Mouse (Mus musculus) hindlimb bud, embryonic 11.5 days (tissue): ENCODE measurements around the gene Nf2.
"Not testable (repeated sequence)": the region's sequence is repeated elsewhere in the genome, so short reads cannot be mapped to it uniquely, and the experiment has no call there.

Source experiments
- DNase-seq: peaks from one replicate; pipeline ENCODE4 v3.0.0-alpha.2; 2012; ENCODE audit warnings: low read depth, low spot score; ENCODE audit errors: extremely low spot score

Nf2 gene

DNA sequence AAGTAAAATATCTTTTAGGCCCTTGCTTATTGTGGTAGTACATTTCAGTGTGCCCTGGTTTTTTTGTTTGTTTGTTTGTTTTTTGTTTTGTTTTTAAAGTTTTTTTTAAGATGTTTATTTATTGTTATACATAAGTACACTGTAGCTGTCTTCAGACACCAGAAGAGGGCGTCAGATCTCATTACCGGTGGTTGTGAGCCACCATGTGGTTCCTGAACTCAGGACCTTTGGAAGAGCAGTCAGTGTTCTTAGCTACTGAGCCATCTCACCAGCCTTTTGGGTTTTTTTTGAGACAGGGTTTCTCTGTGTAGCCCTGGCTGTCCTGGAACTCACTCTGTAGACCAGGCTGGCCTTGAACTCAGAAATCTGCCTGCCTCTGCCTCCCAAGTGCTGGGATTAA lies 46.9 kb downstream of the Nf2 start:
- not testable (repeated sequence) for DNase-seq

DNA sequence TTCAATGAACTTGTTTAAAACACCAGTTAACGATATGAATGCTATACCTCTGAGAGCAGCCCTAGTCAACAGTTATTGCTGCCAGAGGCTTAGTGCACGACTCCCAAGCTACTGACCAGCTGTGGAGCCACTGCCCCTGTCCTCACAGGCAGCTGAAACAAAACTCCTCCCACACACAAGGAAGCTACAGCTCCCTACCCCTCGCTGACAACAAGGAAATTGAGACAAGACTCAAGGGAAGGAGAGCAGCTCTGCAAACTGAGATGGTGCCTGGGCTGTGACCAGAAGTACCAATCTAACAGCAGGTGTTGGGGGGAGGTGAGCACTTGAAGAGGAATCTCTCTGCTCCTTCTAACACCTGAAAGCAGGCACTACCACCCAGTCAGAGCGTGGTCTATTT lies 48.7 kb downstream of the Nf2 start:
- DNase-seq = no peak

DNA sequence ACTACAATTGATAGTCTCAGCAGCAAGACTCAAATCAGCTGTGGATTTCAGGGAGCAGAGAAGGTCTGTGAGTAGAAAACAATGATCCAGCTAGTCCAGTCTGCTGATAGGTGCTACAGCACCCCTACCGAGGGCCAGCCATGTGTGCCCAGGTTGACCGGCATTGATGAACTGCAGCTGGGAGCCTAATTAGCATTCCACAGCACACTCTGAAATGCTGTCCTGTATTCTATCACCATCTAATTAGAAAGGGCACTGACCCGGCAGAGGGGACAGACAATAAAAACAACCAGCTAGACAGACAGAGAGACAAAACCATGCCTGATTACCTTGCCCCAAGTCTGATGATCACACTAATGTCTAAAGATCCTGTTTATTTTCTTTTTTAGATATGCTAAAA lies 56.3 kb downstream of the Nf2 start:
- DNase-seq = no peak

DNA sequence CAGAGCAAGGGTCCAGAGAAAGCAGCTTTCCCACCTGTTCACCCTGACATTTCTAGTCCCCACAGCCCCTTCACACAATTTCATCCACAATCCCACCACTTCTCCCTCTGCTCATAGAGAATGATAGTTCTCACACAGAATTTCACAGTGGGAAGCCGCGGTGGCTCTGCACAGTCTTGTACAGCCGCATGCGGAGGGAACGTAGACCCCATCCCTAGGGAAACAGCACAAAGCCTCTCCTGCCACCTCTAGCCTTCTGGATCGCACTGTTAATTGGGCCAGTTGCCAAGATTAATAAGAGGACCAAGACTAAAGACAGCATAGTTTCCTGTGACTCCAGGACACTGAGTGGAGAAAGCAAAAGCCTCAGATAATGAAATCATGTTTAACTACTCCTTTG lies 57.8 kb downstream of the Nf2 start:
- no peak for DNase-seq

DNA sequence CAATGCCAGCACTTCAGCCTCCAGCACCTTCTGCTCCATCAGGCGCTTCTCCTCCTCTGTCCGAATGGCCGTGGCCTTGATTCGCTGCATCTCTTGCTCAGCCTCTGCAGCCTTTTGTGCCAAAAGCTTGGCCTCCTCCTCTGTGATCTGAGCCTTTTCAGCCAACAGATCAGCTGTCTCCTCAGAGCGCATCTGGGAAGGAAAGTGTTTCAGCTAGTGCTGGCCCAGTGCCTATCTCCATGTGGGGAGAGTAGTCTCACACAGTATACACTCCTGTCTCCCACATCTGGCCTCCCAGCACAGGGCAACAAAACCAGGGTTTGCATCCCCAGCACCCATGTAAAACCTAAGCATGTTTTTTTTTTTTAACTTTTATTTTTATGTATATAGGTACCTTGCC lies 59.6 kb downstream of the Nf2 start:
- no peak for DNase-seq

DNA sequence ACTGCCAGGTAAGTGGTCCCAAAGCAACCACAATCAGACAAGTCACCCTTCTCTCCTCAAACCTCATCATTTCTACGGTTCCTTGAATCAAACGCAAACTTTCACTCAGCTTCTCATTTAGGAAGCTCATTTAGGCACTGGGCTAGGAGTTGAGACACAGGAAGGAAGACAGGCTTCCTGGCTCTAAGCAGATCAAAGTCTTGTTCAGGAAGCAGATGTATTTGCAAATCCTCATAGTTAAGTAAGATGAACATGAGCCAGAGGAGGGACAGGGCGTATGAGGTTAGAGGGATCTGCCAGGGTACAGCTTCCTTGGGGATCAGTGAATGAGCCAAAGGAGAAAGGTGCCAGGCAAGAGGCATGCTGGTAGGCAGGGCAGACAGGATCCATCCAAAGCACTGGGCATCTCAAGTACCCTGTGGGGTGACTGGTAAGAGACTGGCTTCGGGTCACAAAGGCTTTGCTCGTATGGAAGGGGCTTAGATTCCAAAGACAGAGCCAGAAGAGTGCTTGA lies 64.7 kb downstream of the Nf2 start:
- no peak for DNase-seq

DNA sequence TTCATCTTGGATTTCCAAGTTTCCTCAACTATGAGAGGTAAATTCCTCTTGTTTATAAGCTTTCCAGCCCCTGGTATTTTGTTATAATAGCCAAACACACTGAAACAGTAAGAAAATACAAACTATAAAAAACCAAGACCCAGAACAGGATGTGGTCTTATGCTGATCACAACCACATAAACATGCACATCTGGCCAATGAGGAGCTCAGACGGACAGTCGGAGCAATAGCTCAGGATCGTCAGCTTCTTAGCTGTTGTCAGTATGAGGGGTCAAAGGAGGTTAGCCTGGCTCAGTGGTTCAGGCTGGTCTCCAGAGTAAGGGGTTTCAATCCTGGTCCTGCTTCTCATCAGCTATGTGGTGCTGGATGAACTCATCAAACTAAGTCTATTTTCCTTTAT lies 66.2 kb downstream of the Nf2 start:
- DNase-seq = no peak

DNA sequence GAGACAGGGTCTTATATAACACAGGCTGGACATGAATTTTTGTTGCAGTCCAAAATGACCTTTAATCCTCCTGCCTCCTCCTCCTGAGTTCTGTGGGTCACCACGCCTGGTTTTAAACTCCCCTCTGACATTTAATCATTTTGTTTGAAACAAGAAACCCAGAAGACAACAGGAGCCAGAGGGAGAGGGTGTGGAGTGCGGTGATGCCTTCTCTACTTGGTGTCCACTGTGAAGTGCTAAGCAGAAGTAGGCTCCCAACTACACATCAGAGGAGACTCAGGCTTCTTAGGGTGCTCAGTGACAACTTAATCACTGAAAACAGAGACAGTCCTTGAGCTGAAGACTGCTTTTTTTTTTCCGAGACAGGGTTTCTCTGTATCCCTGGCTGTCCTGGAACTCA lies 68.4 kb downstream of the Nf2 start:
- no peak for DNase-seq

DNA sequence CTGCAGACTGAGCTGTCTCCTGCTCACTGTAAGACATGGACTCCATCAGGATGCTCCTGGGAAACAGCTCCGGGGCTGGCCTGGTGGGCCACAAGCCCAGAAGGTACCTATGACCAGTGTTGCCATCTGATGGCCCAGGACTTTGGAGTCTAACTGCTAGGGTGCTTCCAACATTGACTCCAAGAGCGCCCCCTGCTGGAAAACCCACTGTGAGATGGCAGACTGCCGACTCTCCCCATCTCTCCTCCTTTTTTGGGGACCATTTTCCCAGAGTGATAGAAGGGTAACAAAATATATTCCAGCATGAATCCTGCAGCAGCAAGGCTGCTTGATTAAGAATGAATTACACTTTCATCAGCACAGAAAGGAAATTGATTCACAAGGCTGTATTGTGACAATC lies 76.4 kb downstream of the Nf2 start:
- no peak for DNase-seq

DNA sequence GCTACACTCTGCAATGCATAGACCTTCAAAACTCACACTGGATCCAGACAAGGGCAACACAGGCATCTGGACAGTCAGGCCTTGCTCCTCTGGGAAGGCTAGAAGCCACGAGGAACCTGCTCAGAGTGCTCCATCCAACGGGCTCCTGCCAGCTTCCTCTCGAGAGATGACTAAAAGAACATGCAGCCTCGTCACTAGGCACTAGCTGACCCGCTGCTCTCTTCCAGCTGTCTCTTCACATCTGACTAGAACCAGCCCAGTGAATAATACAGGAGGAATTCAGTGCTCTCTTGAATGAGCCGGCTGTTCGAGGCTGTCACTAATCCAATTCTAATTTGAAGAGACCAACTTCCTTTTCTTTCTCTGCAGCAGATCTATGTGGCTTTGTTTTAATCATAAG lies 77.6 kb downstream of the Nf2 start:
- DNase-seq = no peak

DNA sequence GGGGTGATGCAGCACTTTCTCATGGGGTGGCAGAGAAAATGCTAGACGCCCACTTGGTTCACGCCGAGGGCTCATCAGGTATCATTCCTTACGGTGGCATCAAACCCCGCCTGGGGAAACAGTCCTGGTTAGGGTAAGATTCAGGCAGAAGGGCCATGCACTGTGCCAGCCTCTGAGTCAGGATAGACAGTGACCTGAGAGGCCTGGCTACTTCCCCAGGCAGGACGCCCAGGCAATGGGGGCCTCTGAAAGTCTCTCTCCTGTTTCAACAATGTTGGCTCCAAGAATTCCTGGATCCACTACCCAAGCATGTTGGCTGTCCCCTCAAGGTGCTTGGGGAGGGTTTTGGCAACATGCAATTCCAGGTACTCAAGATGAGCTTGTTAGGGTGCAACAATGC lies 79.5 kb downstream of the Nf2 start:
- no peak for DNase-seq

DNA sequence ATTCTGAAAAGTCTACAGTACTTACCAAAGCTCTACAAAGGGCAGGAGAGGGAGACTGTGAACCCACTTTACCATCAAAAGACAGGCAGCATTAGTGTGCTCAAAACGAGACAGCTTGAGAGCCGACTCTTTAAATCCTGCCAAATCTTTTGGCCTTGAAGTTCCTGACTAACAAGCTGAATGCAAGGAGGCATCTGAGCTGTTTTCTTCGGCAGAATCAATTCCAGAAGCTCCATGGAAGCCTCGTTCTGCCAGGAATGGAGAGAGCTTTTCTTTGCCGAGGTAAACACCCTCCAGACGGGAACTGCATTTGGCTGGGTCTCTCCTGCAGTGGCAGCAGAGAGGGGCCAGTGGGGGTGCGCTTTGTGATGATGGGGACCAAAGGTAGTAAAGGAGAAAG lies 80.0 kb downstream of the Nf2 start:
- no peak for DNase-seq

DNA sequence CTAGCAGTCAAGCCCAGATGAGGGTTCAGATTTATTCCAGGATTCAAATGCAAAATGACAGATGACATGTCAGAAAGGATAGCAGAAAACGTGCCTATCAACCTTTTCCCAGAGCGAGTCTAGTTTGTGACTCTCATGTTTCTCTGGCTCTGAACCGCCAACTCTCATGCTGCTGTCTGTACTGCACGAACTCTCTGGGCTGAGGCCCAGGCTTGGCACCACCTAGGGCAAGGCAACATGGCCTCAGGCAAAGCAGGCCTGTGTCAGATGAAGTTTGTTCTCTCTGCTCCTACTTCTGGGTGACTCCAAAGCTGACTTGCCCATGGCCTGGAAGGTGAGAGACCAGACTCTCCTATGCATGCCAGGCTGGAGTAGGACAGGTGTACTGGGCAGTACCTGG lies 80.9 kb downstream of the Nf2 start:
- DNase-seq = no peak

DNA sequence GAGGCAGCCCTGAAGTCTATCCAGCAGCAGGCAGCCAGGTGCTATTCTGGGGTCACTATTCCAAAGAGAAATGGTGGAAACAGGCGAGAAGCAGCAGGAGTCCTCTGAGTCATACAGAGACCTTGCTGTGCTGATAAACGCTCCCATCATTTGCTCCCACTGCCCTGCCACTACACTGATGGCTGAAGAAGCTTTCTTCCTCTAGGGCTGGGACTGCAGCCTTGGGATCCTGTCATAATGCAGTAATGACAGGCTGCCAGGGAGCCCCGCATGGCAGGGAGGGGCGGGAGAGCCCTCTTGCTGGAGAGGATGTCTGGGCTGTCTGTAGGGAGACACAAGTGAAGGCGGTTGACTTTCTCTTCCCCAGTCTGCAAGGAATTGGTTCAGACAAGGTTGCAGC lies 84.9 kb downstream of the Nf2 start:
- DNase-seq = no peak

DNA sequence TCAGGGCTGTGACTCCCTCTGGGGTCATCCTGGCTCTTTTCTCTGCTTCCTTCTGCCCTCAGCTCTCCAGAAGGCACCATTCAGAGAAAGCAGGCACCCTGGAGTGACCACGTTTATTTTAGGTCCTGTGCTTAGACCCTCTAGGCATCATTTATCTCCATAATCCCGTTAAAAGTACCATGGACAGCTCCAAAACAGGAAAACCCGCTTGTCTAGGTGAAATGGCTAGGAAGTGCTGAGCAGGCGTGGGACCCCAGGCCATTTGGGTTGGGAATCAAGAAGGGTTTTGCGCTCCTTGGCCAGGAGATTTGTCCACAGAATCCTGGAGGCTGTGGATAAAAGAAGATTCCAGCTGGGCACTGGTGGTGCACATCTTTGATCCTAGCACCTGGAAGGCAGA lies 85.7 kb downstream of the Nf2 start:
- DNase-seq = peak; percentile 37

DNA sequence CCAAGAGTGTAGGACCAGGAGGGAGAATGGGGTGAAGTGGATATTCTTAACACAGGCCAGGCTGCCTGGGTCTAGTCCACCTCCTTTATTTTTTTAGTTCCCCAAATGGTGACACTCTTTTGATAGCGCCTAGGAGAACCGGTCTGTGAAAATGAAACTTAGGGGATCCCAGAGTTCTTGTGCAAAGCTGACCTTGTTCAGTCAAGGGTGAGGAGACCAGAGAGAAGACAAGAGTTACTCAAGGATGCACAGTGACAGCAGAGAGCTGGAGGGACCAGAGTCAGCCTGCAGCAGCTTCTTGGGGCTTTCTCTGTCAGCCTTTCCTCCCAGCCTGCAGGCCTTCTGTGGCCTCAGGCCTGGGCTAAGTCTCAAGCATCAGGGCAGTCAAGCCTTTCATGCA lies 86.8 kb downstream of the Nf2 start:
- DNase-seq = no peak

DNA sequence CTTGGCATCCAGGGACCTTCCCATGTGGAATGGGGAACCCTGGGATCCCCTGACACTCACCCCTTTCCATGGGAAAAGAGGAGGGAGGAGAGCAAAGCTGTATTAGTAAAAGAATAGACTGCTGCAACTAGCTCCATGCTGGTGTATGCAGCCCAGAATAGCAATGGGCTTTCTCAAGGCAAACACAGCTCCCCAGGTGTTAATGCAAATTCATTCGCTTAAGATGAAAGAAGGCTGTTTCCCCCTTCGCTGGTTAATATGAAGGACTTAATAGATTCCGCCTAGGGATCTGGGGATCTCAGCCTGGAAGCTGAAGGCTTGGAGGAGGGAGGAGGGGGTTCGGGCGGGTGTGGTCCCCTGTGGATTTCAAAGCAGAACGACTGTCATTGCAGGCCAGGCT lies 87.3 kb downstream of the Nf2 start:
- no peak for DNase-seq

DNA sequence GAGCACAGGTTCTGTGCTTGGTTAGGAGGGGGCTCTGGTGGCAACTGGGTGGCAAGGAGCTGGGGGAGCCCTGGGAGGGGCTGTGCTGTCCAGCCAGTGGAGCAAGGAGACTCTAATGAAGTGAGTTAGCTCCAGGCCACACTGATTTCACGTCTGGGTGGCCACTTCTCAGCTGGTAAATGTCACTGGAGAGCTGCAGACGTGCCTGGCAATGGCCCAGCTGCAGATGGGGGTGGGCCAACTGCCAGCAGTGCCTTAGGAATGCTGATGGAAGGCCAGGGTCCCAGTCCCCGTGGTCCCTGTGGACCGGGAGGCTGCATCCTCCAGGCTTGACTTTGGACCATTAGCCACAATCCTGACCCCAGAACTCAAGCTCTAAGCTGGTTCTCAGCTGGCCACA lies 88.9 kb downstream of the Nf2 start:
- no peak for DNase-seq

DNA sequence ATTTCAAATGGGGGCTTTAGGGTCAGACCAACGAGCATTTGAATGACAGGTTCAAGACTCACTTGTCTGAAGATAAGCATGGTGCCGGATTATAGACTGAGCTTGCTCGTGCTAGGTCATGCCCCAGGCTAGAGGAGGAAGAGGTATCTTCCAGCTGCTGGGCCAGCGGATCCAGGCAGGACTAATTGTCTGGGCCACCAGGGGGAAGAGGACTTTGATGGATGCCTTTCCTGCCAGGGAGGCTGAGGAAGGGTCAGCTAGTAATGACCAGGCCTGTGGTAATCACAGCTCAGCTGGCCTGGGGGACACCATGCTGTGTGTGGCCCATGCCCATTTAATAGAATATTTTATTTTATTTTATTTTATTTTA lies 91.6 kb downstream of the Nf2 start:
- DNase-seq = no peak

DNA sequence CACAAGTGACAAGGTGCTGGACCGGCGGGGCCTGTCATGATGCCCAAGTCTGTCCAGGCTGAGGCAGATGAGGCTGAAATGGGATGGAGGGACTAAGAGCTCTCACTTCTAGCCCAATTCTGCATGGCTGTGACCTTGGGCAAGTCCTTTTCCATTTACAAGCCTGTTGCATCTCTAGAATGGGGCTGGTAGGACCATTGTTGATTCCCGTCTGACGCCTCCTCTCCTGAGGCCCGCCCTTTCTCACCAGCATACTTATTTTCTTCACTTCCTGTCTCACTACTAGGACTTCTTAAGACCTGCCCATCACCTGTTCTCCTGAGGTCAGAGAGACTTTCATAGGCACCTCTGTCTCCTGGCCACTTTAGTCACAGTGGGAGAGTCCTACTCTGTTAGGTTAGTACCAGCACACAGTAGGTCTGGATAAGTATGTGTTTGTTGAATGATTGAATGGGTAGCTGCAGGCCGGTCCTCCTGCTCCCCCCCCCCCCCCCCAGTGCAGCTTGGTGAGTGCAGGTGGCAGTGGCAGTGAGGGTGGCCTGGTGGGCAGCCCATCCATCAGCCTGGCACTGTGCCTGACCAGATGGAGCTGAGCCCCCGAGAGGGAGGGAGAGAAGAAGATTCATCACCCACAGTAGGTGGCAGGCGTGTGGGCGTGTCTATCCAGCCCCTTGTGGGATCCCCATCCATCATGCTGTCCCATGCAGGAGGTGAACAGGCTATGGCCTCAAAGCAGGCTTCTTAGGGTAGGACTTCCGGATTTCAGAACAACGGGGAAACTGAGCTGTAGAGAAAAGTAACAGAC lies 92.2 kb downstream of the Nf2 start:
- DNase-seq = no peak

DNA sequence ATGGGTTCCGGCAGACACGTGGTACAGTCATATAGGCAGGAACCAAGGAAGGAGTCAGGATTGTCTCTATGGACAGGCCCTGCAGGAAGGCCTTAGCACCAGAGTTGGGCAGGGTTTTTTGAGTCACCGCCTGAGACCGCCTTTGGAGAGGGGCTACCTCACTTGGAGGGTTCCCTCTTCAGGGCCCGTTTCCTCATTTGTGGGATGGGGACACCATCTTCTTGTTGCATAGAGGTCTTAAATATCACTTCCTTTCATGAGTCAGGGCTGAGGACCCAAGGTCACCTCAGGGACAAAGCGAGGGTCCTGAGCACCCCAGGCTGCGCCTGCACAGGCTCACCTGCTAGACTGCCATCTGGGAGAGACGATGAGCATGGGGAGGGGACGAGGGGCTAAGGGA lies 92.9 kb downstream of the Nf2 start:
- no peak for DNase-seq

DNA sequence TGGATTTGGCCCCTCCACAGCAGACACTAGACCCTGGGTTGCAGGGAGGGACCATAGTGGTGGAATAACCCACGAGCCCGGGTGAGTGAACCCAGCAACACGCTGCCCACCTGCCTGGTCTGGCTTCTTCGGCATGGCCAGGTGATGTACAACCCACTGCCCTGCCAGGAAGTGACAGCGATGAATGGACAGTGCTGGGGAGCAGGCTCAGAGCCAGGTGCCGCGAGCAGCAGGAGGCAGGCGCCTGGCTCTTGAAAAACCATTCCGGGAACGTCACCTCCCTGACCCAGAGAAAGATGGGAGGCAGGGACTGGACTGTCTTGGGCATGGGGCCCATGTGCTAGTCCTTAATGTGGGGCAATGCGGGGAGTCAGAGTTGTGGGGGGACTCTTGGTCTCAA lies 94.5 kb downstream of the Nf2 start:
- DNase-seq = no peak

DNA sequence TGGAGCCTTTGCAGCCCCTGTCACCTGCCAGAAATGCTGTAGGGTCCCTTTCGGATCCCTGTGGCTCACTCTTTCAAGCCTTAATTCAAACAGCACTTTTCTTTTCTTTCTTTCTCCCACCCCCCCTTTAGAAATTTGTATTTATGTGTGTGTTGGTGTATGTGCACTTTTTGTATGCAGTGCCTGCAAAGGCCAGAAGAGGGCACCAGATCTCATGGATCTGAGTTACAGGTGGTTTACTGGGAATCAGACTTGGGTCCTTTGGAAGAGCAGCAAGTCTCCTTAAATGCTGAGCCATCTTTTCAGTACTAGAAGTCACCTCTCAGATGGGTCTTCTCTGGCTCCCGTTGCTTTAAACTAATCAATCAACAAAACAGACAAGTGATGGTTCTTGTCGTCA lies 95.3 kb downstream of the Nf2 start:
- no peak for DNase-seq
